Mouse (Mus musculus): ENCODE results near the gene Cox6a1.

DNA sequence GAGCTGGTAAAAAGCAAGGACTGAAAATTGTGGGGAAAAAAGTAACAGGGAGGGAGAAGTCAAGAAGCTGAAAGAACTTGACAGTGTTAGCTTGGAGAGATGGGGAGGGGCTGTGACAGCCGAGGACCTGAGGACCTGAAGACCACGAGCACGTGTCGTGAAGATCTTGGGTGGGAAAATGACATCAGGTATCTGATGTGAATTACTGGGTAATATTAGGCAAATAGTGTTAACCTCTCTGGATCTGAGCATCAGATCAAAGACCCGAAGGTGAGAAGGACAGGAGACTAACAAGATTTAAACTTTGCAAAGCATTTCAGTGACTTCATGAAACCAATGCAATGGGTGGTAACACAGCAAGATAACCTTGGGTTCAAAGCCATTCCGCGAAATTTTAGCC, 8.8 kb downstream of the Cox6a1 start:
- no peak for TF ChIP-seq POLR2A (IDR thresholded peaks at IDR 0.05; ENCODE audit: borderline replicate concordance, insufficient read depth, low read length)
- TF ChIP-seq CTCF (IDR thresholded peaks at IDR 0.05; ENCODE audit: borderline replicate concordance, insufficient read depth, low read depth, low read length), result no peak

Data from cerebellum, adult 2 months (tissue).